Mouse (Mus musculus): ENCODE data around the gene Mob2. TPM values are rescaled to one million over a fixed set of nuclear protein-coding genes. Genes with fewer than 3 reads are reported as not detected.

Gene Mob2
- total RNA-seq, 1 experiment from 2014 or later: 50.0 TPM

GRCm38 (mm10) chr7:141962521-141962920 lies 98.3 kb downstream of the Mob2 start:
- ATAC-seq (replicated peaks; ENCODE audit: insufficient number of reproducible peaks, low FRiP score, low TSS enrichment, poor library complexity, severe bottlenecking): no peak

- no peak for ATAC-seq (replicated peaks; ENCODE audit: insufficient number of reproducible peaks, low FRiP score, low TSS enrichment, poor library complexity, severe bottlenecking)
Measured at GRCm38 (mm10) chr7:141961491-141961890, 99.4 kb downstream of the Mob2 start.

GRCm38 (mm10) chr7:141960926-141961325 lies 99.9 kb downstream of the Mob2 start:
- no peak for ATAC-seq (replicated peaks; ENCODE audit: insufficient number of reproducible peaks, low FRiP score, low TSS enrichment, poor library complexity, severe bottlenecking)

DNA sequence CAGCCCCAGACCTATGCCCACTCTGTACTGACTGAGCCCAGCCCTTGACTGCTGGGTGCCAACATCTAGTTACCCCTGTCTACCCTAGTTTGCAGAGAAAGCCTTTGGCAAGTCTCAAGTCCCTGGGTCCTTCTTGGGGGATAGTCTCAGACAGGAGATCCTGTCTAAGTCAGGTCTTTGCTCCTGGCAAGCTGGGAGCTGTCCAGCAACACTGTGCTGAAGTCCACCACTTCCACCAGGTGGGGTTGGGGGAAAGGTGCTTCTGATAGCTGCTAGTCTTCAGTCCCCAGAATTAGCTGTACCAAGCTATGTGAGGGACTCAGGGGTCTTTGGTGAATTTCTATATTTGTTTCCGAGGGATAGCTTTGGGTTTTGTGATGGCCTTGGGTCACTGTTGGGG lies 101.7 kb downstream of the Mob2 start:
- no peak for ATAC-seq (replicated peaks; ENCODE audit: insufficient number of reproducible peaks, low FRiP score, low TSS enrichment, poor library complexity, severe bottlenecking)

Other genes starting within 250 kb of the Mob2 start
- 0.11 TPM in 1 of 3 replicates, not detected in the others for gene Muc5b, start 222.0 kb downstream of the Mob2 start, total RNA-seq (2017)
- 36.8 to 53.8 TPM (median 38.2 TPM) in 3 replicates for gene Tollip, start 142.6 kb downstream of the Mob2 start, total RNA-seq (2017)
- 0.53 TPM in 1 of 3 replicates, not detected in the others for gene Brsk2, start 111.3 kb downstream of the Mob2 start, total RNA-seq (2017)
- gene Dusp8, start 34.8 kb upstream of the Mob2 start, total RNA-seq (2017): 0.29 to 1.4 TPM in 2 of 3 replicates, not detected in the other
- not detected in 3 replicates for gene Gm45618, start 59.7 kb upstream of the Mob2 start, total RNA-seq (2017)
- gene Gm39115, start 75.0 kb upstream of the Mob2 start, total RNA-seq (2017): not detected in 3 replicates
- not detected in 3 replicates for gene Gm45337, start 83.5 kb upstream of the Mob2 start, total RNA-seq (2017)
- gene Gm29735, start 96.0 kb upstream of the Mob2 start, total RNA-seq (2017): not detected in 3 replicates
- not detected in 3 replicates for gene Gm4553, start 104.7 kb upstream of the Mob2 start, total RNA-seq (2017)
- not detected in 3 replicates for gene Krtap5-2, start 114.9 kb upstream of the Mob2 start, total RNA-seq (2017)
- gene Gm10153, start 129.3 kb upstream of the Mob2 start, total RNA-seq (2017): not detected in 3 replicates
- not detected in 3 replicates for gene Krtap5-3, start 140.3 kb upstream of the Mob2 start, total RNA-seq (2017)
- gene Gm7579, start 150.8 kb upstream of the Mob2 start, total RNA-seq (2017): not detected in 3 replicates
- gene Krtap5-5, start 168.9 kb upstream of the Mob2 start, total RNA-seq (2017): not detected in 3 replicates
- not detected in 3 replicates for gene Gm40460, start 180.0 kb upstream of the Mob2 start, total RNA-seq (2017)
- not detected in 3 replicates for gene Gm2431, start 197.3 kb upstream of the Mob2 start, total RNA-seq (2017)
- gene Gm4559, start 213.3 kb upstream of the Mob2 start, total RNA-seq (2017): not detected in 3 replicates
- gene Krtap5-1, start 236.1 kb upstream of the Mob2 start, total RNA-seq (2017): not detected in 3 replicates
- gene Krtap5-4, start 242.5 kb upstream of the Mob2 start, total RNA-seq (2017): not detected in 3 replicates

Data from monocyte, adult 5-6 weeks (primary cell).